23 mouse cellular contexts compared by ENCODE assay signal in genomic region chr11:102031149-102031548, GRCm38 (mm10). TPM values are rescaled to one million over a fixed set of nuclear protein-coding genes. Genes with fewer than 3 reads are reported as not detected.
DNase-seq lines count a peak whose midpoint lies in the region; ATAC-seq and TF ChIP-seq lines count a peak whose summit lies in the region.
"Had no signal": no experiment of that assay in that cellular context is flagged by ENCODE, and none has a peak within 500 bp of the region (broad histone marks: within the 10 kb centered on the region; RNA-seq: fewer than 3 reads in every experiment).

No protein-coding gene starts in this region.

- DNase-seq in layer of hippocampus, adult 2 months (ENCODE audit: low spot score in 2 of 2) = no peak
- no peak for DNase-seq in layer of hippocampus, adult 9-10 months (ENCODE audit: low spot score)
- DNase-seq in 3T3-L1 (ENCODE audit: low read depth, low spot score) = peak; percentile 12
- DNase-seq in brain, adult 2 months (ENCODE audit: low read depth, low spot score) = peak; percentile 98
- DNase-seq in cerebellum, adult 9-11 months = peak; percentile 99
- no peak for DNase-seq in T-cell, adult 2 months (ENCODE audit: low spot score)

- no peaks in the 10 kb centered on the region for H3K36me3 ChIP-seq in kidney, embryonic 15.5 days
- H3K36me3 ChIP-seq: embryonic facial prominence, embryonic 12.5 days; heart, embryonic 13.5 days; neural tube, embryonic 15.5 days had no signal

- no peak for ATAC-seq in kidney, embryonic 15.5 days (replicated peaks; ENCODE audit: low FRiP score)
- ATAC-seq: CD4-positive, CD25-positive, alpha-beta regulatory T cell, adult 4 months; inflammation-experienced regulatory T-cells, adult 6 months; lung, postnatal 0 days had no signal

- H3K4me2 ChIP-seq in kidney, embryonic 15.5 days = no peak overlapping the region
- H3K4me2 ChIP-seq: embryonic facial prominence, embryonic 12.5 days; heart, embryonic 13.5 days; neural tube, embryonic 15.5 days had no signal

- H3K9me3 ChIP-seq in kidney, embryonic 15.5 days (replicated peaks) = no peaks in the 10 kb centered on the region
- H3K9me3 ChIP-seq: embryonic facial prominence, embryonic 12.5 days; heart, embryonic 13.5 days; neural tube, embryonic 15.5 days had no signal

- H3K27me3 ChIP-seq in kidney, embryonic 15.5 days = peaks cover 29% of the 10 kb centered on the region
- H3K27me3 ChIP-seq: embryonic facial prominence, embryonic 12.5 days; neural tube, embryonic 15.5 days had no signal

- H3K4me1 ChIP-seq in kidney, embryonic 15.5 days = peaks cover 26% of the 10 kb centered on the region

- TF ChIP-seq CTCF in layer of hippocampus, adult 2 months (conservative IDR thresholded peaks at IDR 0.05) = no peak

- H3K4me3 ChIP-seq in layer of hippocampus, adult 2 months = no peak overlapping the region
- no peak overlapping the region for H3K4me3 ChIP-seq in kidney, embryonic 15.5 days (replicated peaks)
- H3K4me3 ChIP-seq: embryonic facial prominence, embryonic 12.5 days; heart, embryonic 13.5 days; neural tube, embryonic 15.5 days had no signal

- peak overlapping the region; percentile 41; the same call in 1 of the 2 replicates for H3K27ac ChIP-seq in layer of hippocampus, adult 2 months
- no peak overlapping the region for H3K27ac ChIP-seq in kidney, embryonic 15.5 days
- H3K27ac ChIP-seq: embryonic facial prominence, embryonic 12.5 days; heart, embryonic 13.5 days; liver, embryonic 14.5 days; neural tube, embryonic 15.5 days had no signal

- 87% methylated on average over 7 of the region's 7 CpGs for WGBS in kidney, embryonic 15.5 days

- H3K9ac ChIP-seq in kidney, embryonic 15.5 days = no peak overlapping the region
- H3K9ac ChIP-seq: embryonic facial prominence, embryonic 12.5 days; heart, embryonic 13.5 days; liver, embryonic 14.5 days; neural tube, embryonic 15.5 days had no signal

RNA-seq across cellular contexts. Expression of gene Mpp3, which starts 2.9 kb away (rescaled TPM):
- total RNA-seq in layer of hippocampus, adult 2 months (2021) = 10 to 100 TPM; 88.3 to 94.4 TPM
- polyA plus RNA-seq in kidney, embryonic 15.5 days (2015; fragmentation: Nextera tagmentation; extraction: Ambion mirVana) = 7.8 and 11.0 TPM in 2 replicates
- total RNA-seq: common myeloid progenitor, adult 5-6 weeks; megakaryocyte-erythroid progenitor cell, adult 5-6 weeks had no signal

RNA-seq across cellular contexts. Expression of gene Cd300lg, which starts 10.2 kb away (rescaled TPM):
- not detected for total RNA-seq in layer of hippocampus, adult 2 months (2021)
- polyA plus RNA-seq in kidney, embryonic 15.5 days (2015; fragmentation: Nextera tagmentation; extraction: Ambion mirVana) = 0.82 and 1.1 TPM in 2 replicates
- total RNA-seq: hematopoietic stem cell, adult 5-6 weeks had no signal
- polyA plus RNA-seq: CD4-positive, CD25-positive, alpha-beta regulatory T cell, adult 4 months had no signal

RNA-seq across cellular contexts. Expression of gene Dusp3, which starts 44.3 kb away (rescaled TPM):
- total RNA-seq in layer of hippocampus, adult 2 months (2021) = 100 to 1,000 TPM; 149 to 155 TPM
- polyA plus RNA-seq in kidney, embryonic 15.5 days (2015; fragmentation: Nextera tagmentation; extraction: Ambion mirVana) = 32.8 and 33.8 TPM in 2 replicates

RNA-seq across cellular contexts. Expression of gene Cfap97d1, which starts 47.1 kb away (rescaled TPM):
- not detected for total RNA-seq in layer of hippocampus, adult 2 months (2021)
- polyA plus RNA-seq in kidney, embryonic 15.5 days (2015; fragmentation: Nextera tagmentation; extraction: Ambion mirVana) = not detected in 2 replicates
- total RNA-seq: common myeloid progenitor, adult 5-6 weeks; gastrocnemius, postnatal 4 days; hematopoietic stem cell, adult 5-6 weeks; left cerebral cortex, adult 18-20 months; megakaryocyte-erythroid progenitor cell, adult 5-6 weeks; MEL had no signal
- polyA plus RNA-seq: CD4-positive, CD25-positive, alpha-beta regulatory T cell, adult 4 months; embryonic facial prominence, embryonic 12.5 days; frontal cortex, adult 2 months; heart, embryonic 13.5 days; inflammation-experienced regulatory T-cells, adult 6 months; kidney, embryonic 14.5 days; limb, embryonic 11.5 days; liver, embryonic 14.5 days; neural tube, embryonic 15.5 days had no signal

RNA-seq across cellular contexts. Expression of gene Mpp2, which starts 57.2 kb away (rescaled TPM):
- 100 to 1,000 TPM; 147 to 149 TPM for total RNA-seq in layer of hippocampus, adult 2 months (2021)
- polyA plus RNA-seq in kidney, embryonic 15.5 days (2015; fragmentation: Nextera tagmentation; extraction: Ambion mirVana) = 14.0 and 14.2 TPM in 2 replicates

Comparison
In these comparisons a context has a peak if more than half of its experiments do, and no peak if none do; other contexts are left out.
1. DNase-seq: peak in 3T3-L1 (single experiment), brain, adult 2 months (single experiment) and cerebellum, adult 9-11 months (single experiment); none in layer of hippocampus, adult 2 months (0 of 2), layer of hippocampus, adult 9-10 months (single experiment) and T-cell, adult 2 months (single experiment).